Mouse (Mus musculus) frontal cortex, adult (tissue): ENCODE results near the gene Syt7.
A peak's percentile ranks its signal among the peaks of the same experiment; 100 is the strongest.

ENCODE experiments used
- ATAC-seq: cut with Nextera tagmentation; 2 replicates; pipeline ENCODE4 v1.9.2; 2017; ENCODE audit warnings: mild to moderate bottlenecking, moderate library complexity, mixed read lengths; ENCODE audit not compliant: low TSS enrichment

Gene Syt7

GRCm38 (mm10) chr19:10388615-10389313, at the start of gene Syt7:
Gene Syt7, plus strand, starts transcription at chr19:10389090.
- peak; percentile 55 for ATAC-seq

GRCm38 (mm10) chr19:10339271-10339670, 49.6 kb upstream of the Syt7 start:
- no peak for ATAC-seq

GRCm38 (mm10) chr19:10340661-10341060, 48.2 kb upstream of the Syt7 start:
- no peak for ATAC-seq

- peak; percentile 32 for ATAC-seq
Observed at GRCm38 (mm10) chr19:10341152-10341551, 47.7 kb upstream of the Syt7 start.

GRCm38 (mm10) chr19:10341817-10342439, 47.0 kb upstream of the Syt7 start:
- peak; percentile 52 for ATAC-seq

- no peak for ATAC-seq
Observed at GRCm38 (mm10) chr19:10343866-10344265, 45.0 kb upstream of the Syt7 start.

GRCm38 (mm10) chr19:10345696-10346095, 43.2 kb upstream of the Syt7 start:
- no peak for ATAC-seq

GRCm38 (mm10) chr19:10347628-10348273, 41.1 kb upstream of the Syt7 start:
- no peak for ATAC-seq

GRCm38 (mm10) chr19:10352218-10352617, 36.7 kb upstream of the Syt7 start:
- no peak for ATAC-seq

GRCm38 (mm10) chr19:10354830-10355229, 34.1 kb upstream of the Syt7 start:
- ATAC-seq = no peak

- no peak for ATAC-seq
Observed at GRCm38 (mm10) chr19:10356845-10357503, 31.9 kb upstream of the Syt7 start.

GRCm38 (mm10) chr19:10359105-10359946, 29.6 kb upstream of the Syt7 start:
- no peak for ATAC-seq

GRCm38 (mm10) chr19:10362473-10363129, 26.3 kb upstream of the Syt7 start:
- peak; percentile 89 for ATAC-seq

- ATAC-seq = no peak
Observed at GRCm38 (mm10) chr19:10363869-10364268, 25.0 kb upstream of the Syt7 start.

- ATAC-seq = no peak
Observed at GRCm38 (mm10) chr19:10366116-10366845, 22.6 kb upstream of the Syt7 start.

GRCm38 (mm10) chr19:10367802-10368201, 21.1 kb upstream of the Syt7 start:
- peak; percentile 75 for ATAC-seq

- ATAC-seq = peak; percentile 55; the same call in 1 of the 2 replicates
Observed at GRCm38 (mm10) chr19:10369936-10370335, 19.0 kb upstream of the Syt7 start.

GRCm38 (mm10) chr19:10373191-10373590, 15.7 kb upstream of the Syt7 start:
- ATAC-seq = no peak

- ATAC-seq = no peak
Observed at GRCm38 (mm10) chr19:10375260-10375659, 13.6 kb upstream of the Syt7 start.

GRCm38 (mm10) chr19:10379978-10380377, 8.9 kb upstream of the Syt7 start:
- no peak for ATAC-seq
